Mouse (Mus musculus): ENCODE data around the gene Mslnl. TPM values are rescaled to one million over a fixed set of nuclear protein-coding genes. Genes with fewer than 3 reads are reported as not detected.

Mslnl gene
- not detected in 2 replicates for polyA plus RNA-seq (2015; fragmentation: Nextera tagmentation; extraction: Ambion mirVana)

DNA sequence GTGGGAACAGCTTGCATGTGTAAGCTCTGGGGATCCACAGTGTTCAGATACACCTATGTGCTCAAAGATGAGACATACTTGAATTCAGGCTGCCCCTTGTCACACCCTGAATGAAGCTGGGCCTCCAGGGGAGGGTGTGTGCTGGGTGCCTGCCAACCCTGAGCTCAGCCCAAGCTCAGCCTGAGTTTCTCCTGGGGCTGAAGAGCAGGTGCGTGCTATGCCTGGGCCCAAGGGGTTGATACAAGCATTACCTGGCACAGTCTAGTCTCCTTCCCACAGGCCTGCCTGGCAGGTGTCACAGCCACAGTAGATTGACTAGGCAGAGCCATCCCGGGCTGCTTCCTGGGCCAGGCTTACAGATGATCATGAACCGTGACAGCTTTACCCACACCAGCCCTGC, at the start of gene Mslnl:
Mslnl (plus strand) TSS at position 298 of the 400 bp plus-strand sequence.
- no peak within 1 kb of the TSS for H3K4me2 ChIP-seq (replicated peaks; ENCODE audit: low read depth)
- WGBS, result 75% methylated on average over 3 of the region's 3 CpGs
- H3K4me3 ChIP-seq (ENCODE audit: low read depth, low read length), result no peak within 1 kb of the TSS
- H3K36me3 ChIP-seq (ENCODE audit: control insufficient read depth, insufficient read depth), result no peaks in the 10 kb centered on the region; the same call in 1 of the 2 replicates
- no peaks in the 10 kb centered on the region for H3K4me1 ChIP-seq (replicated peaks; ENCODE audit: control insufficient read depth, insufficient read depth, low read length)
- TF ChIP-seq CTCF (IDR thresholded peaks at IDR 0.05; ENCODE audit: low read depth), result no peak
- ATAC-seq, result no peak
- H3K27me3 ChIP-seq (replicated peaks; ENCODE audit: control insufficient read depth, insufficient read depth, low read length), result no peaks in the 10 kb centered on the region
- H3K9ac ChIP-seq (ENCODE audit: low read depth, low read length), result no peak within 1 kb of the TSS; the same call in 1 of the 2 replicates
- H3K27ac ChIP-seq (ENCODE audit: low read depth, low read length), result no peak within 1 kb of the TSS
- no peaks in the 10 kb centered on the region for H3K9me3 ChIP-seq (ENCODE audit: control insufficient read depth)

- Histone ChIP-seq H3K27ac (ENCODE audit: low read depth, low read length) (no peak overlapping the region), H3K4me3 (ENCODE audit: low read depth, low read length) (no peak overlapping the region), H3K27me3 (replicated peaks; ENCODE audit: control insufficient read depth, insufficient read depth, low read length) (0 out of 2 replicates have a peak, but pooled peaks cover 4% of the 10 kb centered on the region), H3K4me1 (replicated peaks; ENCODE audit: control insufficient read depth, insufficient read depth, low read length) (no peaks in the 10 kb centered on the region), H3K36me3 (ENCODE audit: control insufficient read depth, insufficient read depth) (no peaks in the 10 kb centered on the region), H3K9ac (ENCODE audit: low read depth, low read length) (no peak overlapping the region), H3K9me3 (ENCODE audit: control insufficient read depth) (no peaks in the 10 kb centered on the region), H3K4me2 (replicated peaks; ENCODE audit: low read depth) (no peak overlapping the region)
- 44% methylated on average over 7 of the region's 7 CpGs for WGBS
- ATAC-seq, result no peak
- peak; percentile 61 for TF ChIP-seq CTCF (IDR thresholded peaks at IDR 0.05; ENCODE audit: low read depth)
These were observed 49.5 kb upstream of the Mslnl start for GRCm38 (mm10) chr17:25686323-25686722.

DNA sequence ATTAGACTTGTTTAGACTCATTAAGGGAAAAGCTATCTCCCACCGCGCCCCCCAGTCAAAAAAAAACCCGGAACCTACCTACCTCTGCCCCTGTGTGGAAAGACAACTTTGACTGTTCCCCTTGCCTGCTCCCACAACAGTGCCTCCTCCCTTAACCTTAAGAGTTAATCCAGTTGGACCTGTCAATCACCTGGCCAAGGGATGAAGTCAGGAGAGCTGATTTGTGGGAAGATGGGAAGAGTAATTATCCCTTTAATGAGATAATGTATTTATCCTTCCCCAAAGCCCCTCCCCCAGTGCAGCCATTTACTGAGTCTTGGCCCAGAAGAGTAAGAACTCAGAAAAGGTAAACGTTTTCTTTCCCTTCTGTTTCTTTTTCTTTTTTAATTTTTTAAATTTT, 46.9 kb upstream of the Mslnl start:
- Histone ChIP-seq H3K27ac (ENCODE audit: low read depth, low read length) (no peak overlapping the region), H3K9me3 (ENCODE audit: control insufficient read depth) (no peaks in the 10 kb centered on the region), H3K36me3 (ENCODE audit: control insufficient read depth, insufficient read depth) (no peaks in the 10 kb centered on the region), H3K4me3 (ENCODE audit: low read depth, low read length) (no peak overlapping the region), H3K9ac (ENCODE audit: low read depth, low read length) (no peak overlapping the region), H3K27me3 (replicated peaks; ENCODE audit: control insufficient read depth, insufficient read depth, low read length) (0 out of 2 replicates have a peak, but pooled peaks cover 4% of the 10 kb centered on the region), H3K4me2 (replicated peaks; ENCODE audit: low read depth) (no peak overlapping the region), H3K4me1 (replicated peaks; ENCODE audit: control insufficient read depth, insufficient read depth, low read length) (no peaks in the 10 kb centered on the region)
- WGBS, result 79% methylated on average over 4 of the region's 4 CpGs
- no peak for ATAC-seq
- no peak for TF ChIP-seq CTCF (IDR thresholded peaks at IDR 0.05; ENCODE audit: low read depth)

GRCm38 (mm10) chr17:25696263-25696662, 39.6 kb upstream of the Mslnl start:
- H3K27ac ChIP-seq (ENCODE audit: low read depth, low read length), result no peak overlapping the region
- H3K27me3 ChIP-seq (replicated peaks; ENCODE audit: control insufficient read depth, insufficient read depth, low read length), result 0 out of 2 replicates have a peak, but pooled peaks cover 3% of the 10 kb centered on the region
- ATAC-seq, result peak; percentile 41; the same call in 1 of the 2 replicates
- H3K4me3 ChIP-seq (ENCODE audit: low read depth, low read length), result no peak overlapping the region
- H3K4me1 ChIP-seq (replicated peaks; ENCODE audit: control insufficient read depth, insufficient read depth, low read length), result no peaks in the 10 kb centered on the region
- H3K4me2 ChIP-seq (replicated peaks; ENCODE audit: low read depth), result no peak overlapping the region
- 29% methylated on average over 1 of the region's 1 CpGs for WGBS
- H3K9me3 ChIP-seq (ENCODE audit: control insufficient read depth), result no peaks in the 10 kb centered on the region
- no peaks in the 10 kb centered on the region for H3K36me3 ChIP-seq (ENCODE audit: control insufficient read depth, insufficient read depth)
- no peak overlapping the region for H3K9ac ChIP-seq (ENCODE audit: low read depth, low read length)
- no peak for TF ChIP-seq CTCF (IDR thresholded peaks at IDR 0.05; ENCODE audit: low read depth)

DNA sequence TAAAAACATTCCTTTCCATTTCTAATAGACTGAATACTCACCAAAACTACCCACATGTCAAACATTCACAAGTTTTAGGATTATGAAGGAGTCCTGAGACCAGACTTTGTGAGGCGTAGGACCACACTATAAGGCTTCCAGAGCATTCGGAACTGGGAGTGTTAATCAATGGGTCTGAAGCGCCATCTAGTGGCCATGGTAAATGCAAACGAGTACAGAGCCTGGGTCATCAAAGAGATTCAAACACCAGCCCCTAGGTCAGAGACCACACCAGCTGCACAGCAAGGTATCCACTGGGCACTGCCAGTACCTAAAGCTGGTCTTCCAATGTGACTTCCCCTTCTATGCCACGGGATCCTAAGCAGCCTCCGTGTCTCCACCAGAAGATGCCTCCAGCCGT, 37.4 kb upstream of the Mslnl start:
- Histone ChIP-seq H3K9me3 (ENCODE audit: control insufficient read depth) (no peaks in the 10 kb centered on the region), H3K4me1 (replicated peaks; ENCODE audit: control insufficient read depth, insufficient read depth, low read length) (no peaks in the 10 kb centered on the region), H3K27ac (ENCODE audit: low read depth, low read length) (no peak overlapping the region), H3K4me3 (ENCODE audit: low read depth, low read length) (no peak overlapping the region), H3K27me3 (replicated peaks; ENCODE audit: control insufficient read depth, insufficient read depth, low read length) (0 out of 2 replicates have a peak, but pooled peaks cover 3% of the 10 kb centered on the region), H3K4me2 (replicated peaks; ENCODE audit: low read depth) (no peak overlapping the region), H3K9ac (ENCODE audit: low read depth, low read length) (no peak overlapping the region), H3K36me3 (ENCODE audit: control insufficient read depth, insufficient read depth) (no peaks in the 10 kb centered on the region)
- 13% methylated on average over 7 of the region's 7 CpGs for whole genome bisulfite sequencing
- peak; percentile 91 for TF ChIP-seq CTCF (IDR thresholded peaks at IDR 0.05; ENCODE audit: low read depth)
- ATAC-seq, result 0 out of 2 replicates have a peak, but pooled peaks have one; percentile 41

DNA sequence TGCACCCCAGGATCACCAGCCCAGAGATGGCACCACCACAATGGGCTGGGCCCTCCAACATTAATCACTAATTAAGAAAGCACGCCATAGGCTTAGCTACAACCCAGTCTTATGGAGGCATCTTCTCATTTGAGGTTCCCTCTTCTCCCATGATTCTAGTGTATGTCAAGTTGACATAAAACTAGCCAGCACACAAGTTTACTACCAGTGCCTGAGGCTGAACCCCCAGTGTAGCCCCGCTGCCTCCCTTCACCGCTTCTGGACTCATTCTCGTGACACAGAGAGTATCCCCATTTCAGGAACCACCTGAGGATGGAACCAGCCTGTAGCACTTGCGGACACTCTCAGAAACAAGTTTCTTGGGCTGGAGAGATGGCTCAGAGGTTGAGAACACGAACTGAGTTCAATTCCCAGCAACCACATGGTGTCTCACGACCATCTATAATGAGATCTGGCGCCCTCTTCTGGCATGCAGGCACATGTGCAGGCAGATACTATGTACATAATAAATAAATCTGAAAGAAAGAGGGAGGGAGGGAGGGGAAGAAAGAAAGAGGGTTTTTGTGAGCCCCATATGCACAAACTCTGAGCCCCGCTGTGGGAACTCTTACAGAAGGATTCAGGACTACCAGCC, 34.9 kb upstream of the Mslnl start:
- Histone ChIP-seq H3K27ac (ENCODE audit: low read depth, low read length) (no peak overlapping the region), H3K9ac (ENCODE audit: low read depth, low read length) (no peak overlapping the region), H3K4me2 (replicated peaks; ENCODE audit: low read depth) (no peak overlapping the region), H3K27me3 (replicated peaks; ENCODE audit: control insufficient read depth, insufficient read depth, low read length) (0 out of 2 replicates have a peak, but pooled peaks cover 3% of the 10 kb centered on the region), H3K36me3 (ENCODE audit: control insufficient read depth, insufficient read depth) (no peaks in the 10 kb centered on the region), H3K9me3 (ENCODE audit: control insufficient read depth) (no peaks in the 10 kb centered on the region), H3K4me1 (replicated peaks; ENCODE audit: control insufficient read depth, insufficient read depth, low read length) (no peaks in the 10 kb centered on the region), H3K4me3 (ENCODE audit: low read depth, low read length) (no peak overlapping the region)
- TF ChIP-seq CTCF (IDR thresholded peaks at IDR 0.05; ENCODE audit: low read depth), result peak; percentile 57
- 61% methylated on average over 9 of the region's 9 CpGs for WGBS
- ATAC-seq, result no peak

Measured in intestine, postnatal 0 days (tissue).